Mouse (Mus musculus) stomach, embryonic 14.5 days (tissue): ENCODE results near the gene Gm13697. TPM values are rescaled to one million over a fixed set of nuclear protein-coding genes. Genes with fewer than 3 reads are reported as not detected.
"Not testable (repeated sequence)": the region's sequence is repeated elsewhere in the genome, so short reads cannot be mapped to it uniquely, and the experiment has no call there.

Source experiments
- ATAC-seq: fragments of 200-750 bp; cut with Nextera tagmentation; 2 replicates; pipeline ENCODE4 v1.8.0; 2017; ENCODE audit warnings: low read depth, moderate TSS enrichment; ENCODE audit not compliant: insufficient number of reproducible peaks, insufficient read depth, low FRiP score
- H3K27ac ChIP-seq: fragments of 300-500 bp; sonication (generic); 2 replicates; pipeline ENCODE4 v1.5.1; 2014; ENCODE audit warnings: mild to moderate bottlenecking, low read length, moderate library complexity, mixed read lengths
- H3K27me3 ChIP-seq: fragments of 300-500 bp; sonication (generic); 2 replicates; pipeline ENCODE4 v1.6.1; 2014; ENCODE audit warnings: low read length, control low read depth, mixed read lengths; ENCODE audit not compliant: control insufficient read depth, insufficient read depth
- H3K36me3 ChIP-seq: fragments of 300-500 bp; sonication (generic); 2 replicates; pipeline ENCODE4 v1.6.1; 2014; ENCODE audit warnings: mild to moderate bottlenecking, control low read depth, low read length, moderate library complexity, mixed read lengths; ENCODE audit not compliant: control insufficient read depth, insufficient read depth
- H3K4me1 ChIP-seq: fragments of 300-500 bp; sonication (generic); 2 replicates; pipeline ENCODE4 v1.6.1; 2014; ENCODE audit warnings: low read length, control low read depth, mixed read lengths; ENCODE audit not compliant: control insufficient read depth, insufficient read depth
- H3K4me2 ChIP-seq: fragments of 300-500 bp; sonication (generic); replicated peaks from 2 replicates; pipeline ENCODE4 v1.6.1; 2014; ENCODE audit warnings: low read depth, low read length, control low read depth
- H3K4me3 ChIP-seq: fragments of 300-500 bp; sonication (generic); 2 replicates; pipeline ENCODE4 v1.5.1; 2014; ENCODE audit warnings: low read depth, low read length, control low read depth
- H3K9ac ChIP-seq: fragments of 300-500 bp; sonication (generic); replicated peaks from 2 replicates; pipeline ENCODE4 v1.6.1; 2014; ENCODE audit warnings: low read depth, mild to moderate bottlenecking, control low read depth, low read length, moderate library complexity, mixed read lengths
- H3K9me3 ChIP-seq: fragments of 300-500 bp; sonication (generic); 2 replicates; pipeline ENCODE4 v1.6.1; 2016; ENCODE audit warnings: low read depth, low read length, control low read depth; ENCODE audit not compliant: control insufficient read depth
- WGBS: fragments of 180-500 bp; shearing (Covaris S2); extraction: QIAGEN DNeasy Blood & Tissue Kit; methylation state at CpG from one replicate; pipeline ENCODE4 v1.1.7; 2014; 5-methylcytosine and 5-hydroxymethylcytosine counted together
- polyA plus RNA-seq: library from polyadenylated mRNA; unstranded; fragments of >200 nt; fragmentation: Nextera tagmentation; extraction: Ambion mirVana; gene quantifications from 2 replicates; pipeline ENCODE4 v1.2.1, GENCODE M21; 2014

Gene Gm13697
- polyA plus RNA-seq, 1 experiment from 2014 or later: not detected

DNA sequence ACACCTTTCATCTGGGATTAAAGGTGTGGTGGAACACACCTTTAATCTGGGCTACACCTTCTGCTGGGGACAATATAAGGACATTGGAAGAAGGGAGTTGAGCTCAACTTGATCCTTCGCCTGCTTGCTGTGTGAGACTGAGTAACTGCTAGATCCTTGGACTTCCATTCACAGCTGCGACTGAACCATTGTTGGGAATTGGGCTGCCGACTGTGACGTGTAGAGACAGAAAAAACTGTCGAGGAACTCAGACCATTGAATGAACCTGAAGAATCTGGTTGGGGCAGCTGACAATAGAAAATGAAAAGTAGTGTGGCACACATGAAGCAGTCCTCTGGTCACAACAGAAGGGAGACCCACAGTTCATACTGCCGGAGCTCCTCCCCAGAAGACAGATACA, 5.7 kb downstream of the Gm13697 start, which contains the start of gene Gm13691:
Gene Gm13691 (plus strand): TSS at position 301 of the 400 bp plus-strand sequence.
- not testable (repeated sequence) for H3K4me3 ChIP-seq, H3K27me3 ChIP-seq, H3K4me2 ChIP-seq, H3K4me1 ChIP-seq, H3K9ac ChIP-seq, H3K27ac ChIP-seq, H3K9me3 ChIP-seq, H3K36me3 ChIP-seq, ATAC-seq
- no CpG with 5 or more reads among the region's 6 CpGs for WGBS

DNA sequence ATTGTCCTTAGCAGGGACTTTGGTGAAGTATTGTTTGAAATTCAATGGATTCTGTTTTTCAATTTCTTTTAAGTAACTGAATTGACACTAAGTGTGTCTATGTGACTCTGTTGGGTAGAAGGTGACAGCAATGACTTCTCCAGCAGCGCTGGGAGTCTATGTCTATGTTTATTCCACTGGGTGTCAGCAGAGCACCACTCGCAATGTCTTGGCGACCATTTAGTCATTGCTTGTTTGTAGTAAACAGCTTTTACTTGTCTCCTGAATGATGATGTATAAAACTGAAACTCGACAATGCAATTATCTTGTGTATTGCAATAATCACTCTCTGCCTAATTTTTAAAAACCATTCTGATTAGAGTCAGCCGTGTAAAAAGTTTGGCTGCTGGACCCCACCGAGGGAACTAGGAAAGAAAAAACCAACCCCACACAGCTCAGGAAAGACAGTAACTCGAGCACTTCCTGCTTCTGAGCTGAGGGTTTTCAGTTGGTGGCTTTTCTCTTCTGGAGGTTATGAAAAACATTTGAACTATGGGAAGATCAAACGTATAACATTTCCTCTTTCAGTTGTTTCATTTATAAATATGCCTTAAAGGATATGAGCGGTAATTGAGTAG, 9.2 kb downstream of the Gm13697 start:
- H3K4me2 ChIP-seq, H3K9me3 ChIP-seq, ATAC-seq, H3K4me3 ChIP-seq, H3K9ac ChIP-seq, H3K27me3 ChIP-seq, H3K36me3 ChIP-seq, H3K27ac ChIP-seq, H3K4me1 ChIP-seq: not testable (repeated sequence)
- 42% methylated on average over 7 of the region's 9 CpGs for WGBS

DNA sequence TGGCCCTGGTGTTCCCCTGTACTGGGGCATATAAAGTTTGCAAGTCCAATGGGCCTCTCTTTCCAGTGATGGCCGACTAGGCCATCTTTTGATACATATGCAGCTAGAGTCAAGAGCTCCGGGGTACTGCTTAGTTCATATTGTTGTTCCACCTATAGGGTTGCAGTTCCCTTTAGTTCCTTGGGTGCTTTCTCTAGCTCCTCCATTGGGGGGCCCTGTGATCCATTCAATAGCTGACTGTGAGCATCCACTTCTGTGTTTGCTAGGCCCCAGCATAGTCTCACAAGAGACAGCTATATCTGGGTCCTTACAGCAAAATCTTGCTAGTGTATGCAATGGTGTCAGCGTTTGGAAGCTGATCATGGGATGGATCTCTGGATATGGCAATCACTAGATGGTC, 10.0 kb downstream of the Gm13697 start:
- not testable (repeated sequence) for H3K27ac ChIP-seq, H3K4me2 ChIP-seq, H3K9ac ChIP-seq, H3K27me3 ChIP-seq, H3K9me3 ChIP-seq, H3K4me1 ChIP-seq, H3K4me3 ChIP-seq, H3K36me3 ChIP-seq, ATAC-seq
- no CpG with 5 or more reads among the region's 3 CpGs for WGBS

DNA sequence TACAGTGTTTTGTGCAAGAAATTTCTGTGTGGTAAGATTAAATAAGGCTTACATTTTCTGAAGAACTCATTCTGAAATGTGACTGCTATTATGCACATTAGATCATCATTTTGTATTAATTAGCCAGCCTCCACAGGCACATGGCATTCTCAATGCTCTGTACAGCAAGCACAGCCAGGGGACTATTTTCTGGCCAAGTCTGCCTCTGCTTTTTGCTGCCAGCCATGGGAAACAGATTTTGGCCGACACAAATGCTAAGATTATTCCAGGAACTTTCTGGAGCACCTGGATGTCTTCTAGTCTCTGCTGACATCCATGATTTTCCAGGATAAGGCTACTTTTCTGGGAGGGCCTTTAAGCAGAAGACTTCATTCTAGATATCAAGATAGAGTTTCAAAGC, 24.4 kb downstream of the Gm13697 start:
- Histone ChIP-seq H3K4me2 (no peak overlapping the region), H3K4me1 (0 out of 2 replicates have a peak, but pooled peaks cover 3% of the 10 kb centered on the region), H3K9ac (no peak overlapping the region), H3K9me3 (no peaks in the 10 kb centered on the region), H3K27ac (no peak overlapping the region), H3K4me3 (no peak overlapping the region), H3K27me3 (no peaks in the 10 kb centered on the region), H3K36me3 (no peaks in the 10 kb centered on the region)
- no peak for ATAC-seq
- 43% methylated on average over 1 of the region's 1 CpGs for WGBS

DNA sequence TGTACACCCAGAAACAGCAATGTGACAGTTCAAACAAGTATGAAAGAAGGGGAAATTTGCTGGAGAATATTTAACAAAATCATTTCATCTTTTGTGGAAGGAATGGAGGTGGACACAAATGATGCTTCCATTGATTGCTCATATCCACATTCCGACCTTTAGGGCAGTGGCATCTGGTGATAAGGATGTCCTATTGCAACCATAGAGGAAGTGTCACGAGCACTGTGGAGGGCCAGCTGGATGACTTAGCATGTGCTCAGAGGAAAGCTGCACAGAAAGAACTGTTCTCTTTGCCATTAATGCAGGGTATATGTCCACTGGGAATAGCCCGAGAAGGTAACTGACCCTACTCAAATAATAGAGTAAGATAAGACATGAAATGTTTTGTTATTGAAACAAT, 25.3 kb downstream of the Gm13697 start:
- H3K4me1 ChIP-seq: 0 out of 2 replicates have a peak, but pooled peaks cover 3% of the 10 kb centered on the region
- H3K9me3 ChIP-seq: no peaks in the 10 kb centered on the region
- no peak overlapping the region for H3K27ac ChIP-seq
- no peaks in the 10 kb centered on the region for H3K27me3 ChIP-seq
- no peak for ATAC-seq
- no peak overlapping the region for H3K4me3 ChIP-seq
- no peak overlapping the region for H3K4me2 ChIP-seq
- no peak overlapping the region for H3K9ac ChIP-seq
- no peaks in the 10 kb centered on the region for H3K36me3 ChIP-seq
- WGBS: 66% methylated on average over 3 of the region's 3 CpGs

DNA sequence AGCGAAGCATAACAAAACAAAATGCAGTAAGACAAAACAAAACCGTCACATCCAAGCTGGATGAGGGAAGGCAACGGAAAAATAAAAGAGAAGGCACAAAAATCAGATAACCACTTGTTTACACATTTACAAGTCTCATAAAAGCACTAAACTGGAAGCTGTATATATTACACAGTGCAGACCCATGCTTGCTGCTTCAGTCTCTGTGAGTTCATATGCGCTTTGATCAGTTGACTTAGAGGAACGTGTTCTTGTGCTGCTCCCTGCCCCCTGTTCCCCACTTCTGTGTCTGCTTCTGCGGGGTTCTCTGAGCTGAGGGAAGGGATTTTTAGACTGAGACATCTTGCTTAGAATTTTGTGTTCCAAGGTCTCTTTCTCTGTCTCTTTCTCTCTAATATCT, 30.0 kb downstream of the Gm13697 start:
- 62% methylated on average over 6 of the region's 6 CpGs for WGBS
- ATAC-seq: no peak
- H3K27ac ChIP-seq: no peak overlapping the region

DNA sequence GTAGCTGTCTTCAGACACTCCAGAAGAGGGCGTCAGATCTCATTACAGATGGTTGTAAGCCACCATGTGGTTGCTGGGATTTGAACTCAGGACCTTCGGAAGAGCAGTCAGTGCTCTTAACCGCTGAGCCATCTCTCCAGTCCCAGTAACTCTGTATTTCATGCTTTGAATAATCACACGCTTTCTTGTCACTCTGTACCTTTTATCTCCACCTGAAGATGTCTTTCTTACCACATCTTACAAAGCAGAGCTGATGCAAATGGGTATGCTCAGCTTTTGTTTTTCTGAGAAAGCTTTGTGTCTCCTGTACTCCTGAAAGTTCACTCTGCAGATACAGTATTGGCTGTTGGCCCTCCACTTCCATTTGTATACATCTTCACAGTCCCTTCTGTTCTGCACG, 31.7 kb downstream of the Gm13697 start:
- WGBS: 75% methylated on average over 5 of the region's 5 CpGs
- not testable (repeated sequence) for ATAC-seq, H3K9ac ChIP-seq

More for the DNA sequence above, 30.0 kb downstream of the Gm13697 start:
- Histone ChIP-seq H3K4me1 (no peaks in the 10 kb centered on the region), H3K4me3 (no peak overlapping the region), H3K36me3 (no peaks in the 10 kb centered on the region), H3K4me2 (no peak overlapping the region), H3K9me3 (no peaks in the 10 kb centered on the region), H3K9ac (no peak overlapping the region), H3K27me3 (no peaks in the 10 kb centered on the region)

DNA sequence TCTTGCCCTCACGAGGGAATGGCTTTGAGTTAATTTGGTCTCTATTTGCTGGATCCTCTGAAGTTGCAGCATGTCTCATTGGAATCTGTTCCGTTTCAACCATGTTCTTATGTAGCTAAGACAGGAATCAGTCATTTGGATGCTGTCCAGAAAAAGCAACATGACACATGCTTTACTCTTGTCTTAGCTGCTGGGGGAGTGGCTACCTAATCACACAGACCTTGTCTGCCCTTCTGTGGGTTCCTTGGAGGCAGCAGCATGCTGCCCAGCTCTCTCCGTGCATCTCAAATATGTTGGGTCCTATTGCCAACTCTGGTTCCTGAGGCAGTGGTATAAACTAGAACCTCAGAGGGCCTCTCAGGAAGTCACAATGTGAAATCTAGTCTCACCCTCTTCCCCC, 33.8 kb downstream of the Gm13697 start:
- no peaks in the 10 kb centered on the region for H3K27me3 ChIP-seq
- no peak for ATAC-seq
- no peak overlapping the region for H3K4me2 ChIP-seq
- no peaks in the 10 kb centered on the region for H3K9me3 ChIP-seq
- no peaks in the 10 kb centered on the region for H3K36me3 ChIP-seq
- no peak overlapping the region for H3K27ac ChIP-seq
- no peak overlapping the region for H3K4me3 ChIP-seq
- no peak overlapping the region for H3K9ac ChIP-seq
- no peaks in the 10 kb centered on the region for H3K4me1 ChIP-seq
- WGBS: 46% methylated on average over 3 of the region's 3 CpGs

More for the DNA sequence above, 31.7 kb downstream of the Gm13697 start:
- not testable (repeated sequence) for H3K4me1 ChIP-seq, H3K27me3 ChIP-seq, H3K4me2 ChIP-seq, H3K4me3 ChIP-seq, H3K9me3 ChIP-seq, H3K36me3 ChIP-seq, H3K27ac ChIP-seq
